Mouse (Mus musculus): ENCODE measurements around the gene Pnldc1.
"Not testable (repeated sequence)": the region's sequence is repeated elsewhere in the genome, so short reads cannot be mapped to it uniquely, and the experiment has no call there.

- not testable (repeated sequence) for TF ChIP-seq CTCF (IDR thresholded peaks at IDR 0.05; ENCODE audit: borderline replicate concordance, extremely low read depth, insufficient read depth, insufficient read length); POLR2A (IDR thresholded peaks at IDR 0.05; ENCODE audit: borderline replicate concordance, extremely low read depth, insufficient read depth, insufficient read length, poor library complexity, severe bottlenecking)
These were observed 11.4 kb downstream of the Pnldc1 start for GRCm38 (mm10) chr17:12898607-12899006.

Data from brain, embryonic 14.5 days (tissue).